Mouse (Mus musculus) lung, embryonic 14.5 days (tissue): ENCODE measurements around the gene Fam160a2. TPM values are rescaled to one million over a fixed set of nuclear protein-coding genes. Genes with fewer than 3 reads are reported as not detected.
A peak's percentile ranks its signal among the peaks of the same experiment; 100 is the strongest.

Experiments used
- ATAC-seq: fragments of 200-750 bp; cut with Nextera tagmentation; 2 replicates; pipeline ENCODE4 v1.8.0; 2017; ENCODE audit warnings: mild to moderate bottlenecking, moderate TSS enrichment, moderate library complexity; ENCODE audit not compliant: insufficient read depth
- DNase-seq: peaks from one replicate; pipeline ENCODE4 v3.0.0-alpha.2; 2015
- H3K27ac ChIP-seq: fragments of 300-500 bp; sonication (generic); 2 replicates; pipeline ENCODE4 v1.5.1; 2014; ENCODE audit warnings: low read depth, mild to moderate bottlenecking, moderate library complexity
- H3K27me3 ChIP-seq: fragments of 300-500 bp; sonication (generic); 2 replicates; pipeline ENCODE4 v1.6.1; 2014; ENCODE audit warnings: low read length, control low read depth; ENCODE audit not compliant: insufficient read depth
- H3K36me3 ChIP-seq: fragments of 300-500 bp; sonication (generic); 2 replicates; pipeline ENCODE4 v1.6.1; 2014; ENCODE audit warnings: control low read depth; ENCODE audit not compliant: insufficient read depth
- H3K4me1 ChIP-seq: fragments of 300-500 bp; sonication (generic); 2 replicates; pipeline ENCODE4 v1.6.1; 2014; ENCODE audit warnings: antibody characterized with exemption, control low read depth; ENCODE audit not compliant: insufficient read depth
- H3K4me2 ChIP-seq: fragments of 300-500 bp; sonication (generic); 2 replicates; pipeline ENCODE4 v1.6.1; 2014; ENCODE audit warnings: mild to moderate bottlenecking
- H3K4me3 ChIP-seq: fragments of 300-500 bp; sonication (generic); 2 replicates; pipeline ENCODE4 v1.5.1; 2014; ENCODE audit warnings: low read depth, low read length
- H3K9ac ChIP-seq: fragments of 300-500 bp; sonication (generic); 2 replicates; pipeline ENCODE4 v1.6.1; 2014
- H3K9me3 ChIP-seq: fragments of 300-500 bp; sonication (generic); 2 replicates; pipeline ENCODE4 v1.6.1; 2016; ENCODE audit warnings: low read depth, low read length, control low read depth
- CTCF ChIP-seq: IDR thresholded peaks from 2 replicates; pipeline ENCODE4 v1.5.1; 2016; ENCODE audit warnings: antibody characterized with exemption, low read depth
- WGBS: fragments of 180-500 bp; shearing (Covaris S2); extraction: QIAGEN DNeasy Blood & Tissue Kit; methylation state at CpG from one replicate; pipeline ENCODE4 v1.1.7; 2014; 5-methylcytosine and 5-hydroxymethylcytosine counted together
- polyA plus RNA-seq: library from polyadenylated mRNA; unstranded; fragments of >200 nt; fragmentation: Nextera tagmentation; extraction: Ambion mirVana; gene quantifications from 2 replicates; pipeline ENCODE4 v1.2.1, GENCODE M21; 2014

The Fam160a2 gene
- polyA plus RNA-seq, result 41.9 and 42.3 TPM in 2 replicates

DNA sequence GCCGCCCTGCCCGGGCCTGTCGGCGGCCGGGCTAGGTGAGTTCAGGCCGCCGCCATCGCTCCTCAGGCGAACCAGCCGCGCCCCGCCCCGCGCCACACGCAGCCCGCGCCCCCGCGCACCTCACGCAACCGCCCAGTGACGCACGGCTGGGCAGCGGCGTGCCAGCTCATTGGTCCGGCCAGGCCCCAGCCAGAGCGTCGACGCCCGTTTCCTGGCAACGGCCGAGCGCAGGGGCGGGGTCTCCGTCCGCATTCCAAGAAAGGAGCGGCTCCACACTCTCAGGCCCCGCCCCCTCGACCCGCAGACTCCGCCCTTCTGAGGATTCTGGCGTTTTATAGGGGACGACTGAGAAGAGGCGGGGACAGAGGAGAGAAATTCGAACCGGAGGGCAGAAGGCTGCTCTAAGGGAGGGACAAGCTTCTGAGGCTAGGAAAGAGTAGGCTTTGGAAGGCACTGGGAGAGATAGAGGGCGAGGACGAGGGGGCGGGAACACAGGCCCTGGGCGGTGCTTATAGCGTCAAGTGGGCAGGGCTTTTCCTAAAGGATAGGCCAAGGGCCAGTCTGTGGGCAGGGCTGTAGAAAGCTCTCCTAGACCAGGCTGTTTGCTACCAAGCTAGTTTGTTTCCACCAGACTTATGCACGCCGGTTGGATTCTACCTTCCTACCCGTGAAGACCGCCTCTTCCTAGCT is at the start of gene Fam160a2:
Gene Fam160a2, minus strand, starts transcription at position 120 of the 690 bp plus-strand sequence.
- WGBS, result under 1% methylated on average over 43 of the region's 55 CpGs
- peak within 1 kb of the TSS; percentile 78 for H3K4me2 ChIP-seq
- peak within 1 kb of the TSS; percentile 79 for H3K4me3 ChIP-seq
- ATAC-seq, result peak; percentile 99
- H3K4me1 ChIP-seq, result peaks cover 4% of the 10 kb centered on the region; the same call in 1 of the 2 replicates
- no peaks in the 10 kb centered on the region for H3K27me3 ChIP-seq
- H3K36me3 ChIP-seq, result no peaks in the 10 kb centered on the region
- peak within 1 kb of the TSS; percentile 75 for H3K9ac ChIP-seq
- H3K9me3 ChIP-seq, result no peaks in the 10 kb centered on the region
- peak; percentile 100 for DNase-seq
- H3K27ac ChIP-seq, result peak within 1 kb of the TSS; percentile 79
- TF ChIP-seq CTCF, result no peak

DNA sequence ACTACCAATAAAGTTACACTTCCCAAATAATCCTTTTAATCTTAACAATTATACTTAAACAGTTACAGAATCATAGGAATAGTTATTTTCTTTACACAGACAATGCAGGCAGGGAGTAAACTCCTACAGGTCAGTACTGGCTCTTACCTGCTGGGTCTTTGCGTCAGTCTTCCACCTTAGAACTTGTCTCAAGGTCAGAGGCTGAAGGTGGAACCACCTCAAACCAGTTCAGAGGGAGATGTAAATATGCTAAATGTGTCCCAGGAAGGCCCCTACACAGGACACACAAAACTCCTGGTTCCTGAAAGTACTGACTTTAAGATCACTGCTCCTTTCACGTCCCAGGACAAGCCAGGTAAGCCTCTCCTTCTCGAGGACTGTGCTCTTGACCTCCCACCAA is 45.2 kb upstream of the Fam160a2 start:
- H3K36me3 ChIP-seq, result no peaks in the 10 kb centered on the region
- ATAC-seq, result no peak
- 64% methylated on average over 3 of the region's 3 CpGs for WGBS
- H3K9me3 ChIP-seq, result no peaks in the 10 kb centered on the region
- H3K4me1 ChIP-seq, result no peaks in the 10 kb centered on the region
- no peak overlapping the region for H3K4me3 ChIP-seq
- H3K27ac ChIP-seq, result no peak overlapping the region
- no peak overlapping the region for H3K9ac ChIP-seq
- DNase-seq, result no peak
- TF ChIP-seq CTCF, result no peak
- H3K4me2 ChIP-seq, result no peak overlapping the region
- no peaks in the 10 kb centered on the region for H3K27me3 ChIP-seq

DNA sequence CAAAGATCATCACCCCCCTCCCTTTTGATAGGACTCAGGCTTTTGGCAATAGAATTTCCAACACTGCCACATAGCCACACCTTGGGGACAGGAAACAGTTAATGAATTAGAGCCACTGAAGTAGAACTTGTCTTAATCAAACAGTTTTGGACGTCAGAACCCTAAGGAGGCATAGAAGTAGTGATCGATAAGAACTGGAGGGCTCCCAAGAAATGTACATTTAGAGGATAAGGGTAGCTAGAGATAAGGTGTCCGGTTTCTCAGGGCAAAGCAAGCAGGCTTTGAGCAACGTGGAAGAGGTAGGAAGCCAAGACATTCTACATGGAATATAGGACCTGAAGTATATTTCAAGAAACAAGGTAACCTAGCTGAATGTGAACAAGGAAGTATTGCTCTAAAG is 41.6 kb upstream of the Fam160a2 start:
- DNase-seq, result no peak
- ATAC-seq, result no peak
- Histone ChIP-seq H3K9me3 (no peaks in the 10 kb centered on the region), H3K36me3 (no peaks in the 10 kb centered on the region), H3K9ac (no peak overlapping the region), H3K4me1 (no peaks in the 10 kb centered on the region), H3K4me2 (no peak overlapping the region), H3K27me3 (no peaks in the 10 kb centered on the region), H3K27ac (no peak overlapping the region), H3K4me3 (no peak overlapping the region)
- 27% methylated on average over 4 of the region's 4 CpGs for WGBS
- TF ChIP-seq CTCF, result no peak

DNA sequence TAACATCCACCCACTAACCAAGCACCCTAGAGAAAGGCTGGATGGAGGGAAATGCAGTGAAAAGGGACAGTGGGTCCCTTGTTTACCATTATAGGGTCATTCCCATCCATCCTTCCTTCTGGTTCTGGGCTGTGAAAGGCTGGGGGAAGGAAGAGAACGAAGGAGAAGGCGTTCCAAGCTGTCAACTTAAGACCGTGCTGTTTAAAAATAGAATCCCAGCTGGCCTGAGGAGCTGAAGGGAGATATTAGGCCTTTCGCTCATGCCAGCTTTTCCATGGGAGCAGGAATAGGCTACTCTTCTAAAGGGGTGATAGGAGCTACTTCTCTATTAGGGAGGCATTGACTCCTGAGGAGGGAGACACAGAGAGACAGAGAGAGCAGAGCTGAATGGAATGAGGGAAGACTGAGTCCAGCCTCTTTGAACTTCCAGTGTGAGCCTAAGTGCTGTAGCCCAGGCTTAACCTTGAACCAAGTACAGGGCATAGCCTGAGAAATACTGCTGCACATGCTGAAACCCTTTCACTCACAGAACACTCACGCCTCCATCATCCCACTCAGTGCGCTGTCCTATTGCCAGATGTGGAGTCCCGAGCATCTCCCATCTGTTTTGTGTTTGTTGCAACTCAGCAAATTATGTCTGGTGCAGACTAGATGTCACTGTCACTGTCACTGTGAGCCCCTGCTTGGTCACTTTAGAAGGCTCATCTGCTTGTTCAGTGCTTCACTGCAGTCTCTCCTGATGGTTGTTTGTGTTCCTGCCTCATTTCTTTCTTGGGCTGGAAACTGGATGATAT is 38.3 kb upstream of the Fam160a2 start:
- Histone ChIP-seq H3K27me3 (no peaks in the 10 kb centered on the region), H3K4me1 (no peaks in the 10 kb centered on the region), H3K9me3 (no peaks in the 10 kb centered on the region), H3K4me3 (no peak overlapping the region), H3K27ac (no peak overlapping the region), H3K4me2 (no peak overlapping the region), H3K36me3 (no peaks in the 10 kb centered on the region), H3K9ac (no peak overlapping the region)
- TF ChIP-seq CTCF, result no peak
- WGBS, result 41% methylated on average over 7 of the region's 7 CpGs
- ATAC-seq (peak; percentile 78), DNase-seq (peak; percentile 69)

DNA sequence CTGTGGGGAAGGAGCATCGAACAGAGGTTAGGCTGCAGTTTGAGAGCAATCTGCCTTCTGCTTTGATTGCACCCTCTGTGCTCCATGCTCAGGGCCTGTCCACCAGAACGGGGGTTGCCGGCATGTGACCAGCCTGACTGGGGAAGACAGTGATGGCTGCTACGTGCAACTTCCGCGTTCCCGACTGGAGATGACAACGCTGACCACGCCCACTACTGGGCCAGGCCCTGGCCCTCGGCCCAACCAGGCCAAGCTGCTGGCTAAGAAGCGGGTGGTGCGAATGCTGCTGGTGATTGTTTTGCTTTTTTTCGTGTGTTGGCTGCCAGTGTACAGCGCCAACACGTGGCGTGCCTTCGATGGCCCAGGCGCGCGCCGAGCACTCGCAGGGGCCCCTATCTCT is 34.9 kb upstream of the Fam160a2 start:
- no peak overlapping the region for H3K4me2 ChIP-seq
- no peaks in the 10 kb centered on the region for H3K9me3 ChIP-seq
- H3K27me3 ChIP-seq, result no peaks in the 10 kb centered on the region
- no peaks in the 10 kb centered on the region for H3K4me1 ChIP-seq
- DNase-seq (peak; percentile 26), ATAC-seq (no peak)
- no peaks in the 10 kb centered on the region for H3K36me3 ChIP-seq
- 77% methylated on average over 22 of the region's 22 CpGs for WGBS
- no peak for TF ChIP-seq CTCF
- no peak overlapping the region for H3K9ac ChIP-seq
- H3K27ac ChIP-seq, result no peak overlapping the region
- no peak overlapping the region for H3K4me3 ChIP-seq

DNA sequence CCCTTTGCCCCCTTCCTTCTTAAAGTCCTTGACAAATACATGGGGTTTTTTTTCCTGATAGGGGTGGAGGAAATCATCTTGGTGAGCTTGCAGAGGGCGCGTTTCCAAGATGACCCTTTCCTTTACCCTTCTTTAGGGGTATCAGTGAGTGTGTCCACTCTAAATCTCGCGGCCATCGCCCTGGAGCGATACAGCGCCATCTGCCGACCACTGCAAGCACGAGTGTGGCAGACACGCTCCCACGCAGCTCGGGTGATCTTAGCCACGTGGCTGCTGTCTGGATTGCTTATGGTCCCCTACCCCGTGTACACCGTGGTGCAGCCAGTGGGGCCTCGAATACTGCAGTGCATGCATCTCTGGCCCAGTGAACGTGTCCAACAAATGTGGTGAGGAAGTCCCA is 34.0 kb upstream of the Fam160a2 start:
- DNase-seq (no peak), ATAC-seq (no peak)
- no peak overlapping the region for H3K9ac ChIP-seq
- TF ChIP-seq CTCF, result no peak
- no peak overlapping the region for H3K27ac ChIP-seq
- 74% methylated on average over 17 of the region's 17 CpGs for WGBS
- H3K9me3 ChIP-seq, result no peaks in the 10 kb centered on the region
- no peaks in the 10 kb centered on the region for H3K36me3 ChIP-seq
- H3K4me2 ChIP-seq, result no peak overlapping the region
- no peak overlapping the region for H3K4me3 ChIP-seq
- H3K4me1 ChIP-seq, result no peaks in the 10 kb centered on the region
- no peaks in the 10 kb centered on the region for H3K27me3 ChIP-seq

DNA sequence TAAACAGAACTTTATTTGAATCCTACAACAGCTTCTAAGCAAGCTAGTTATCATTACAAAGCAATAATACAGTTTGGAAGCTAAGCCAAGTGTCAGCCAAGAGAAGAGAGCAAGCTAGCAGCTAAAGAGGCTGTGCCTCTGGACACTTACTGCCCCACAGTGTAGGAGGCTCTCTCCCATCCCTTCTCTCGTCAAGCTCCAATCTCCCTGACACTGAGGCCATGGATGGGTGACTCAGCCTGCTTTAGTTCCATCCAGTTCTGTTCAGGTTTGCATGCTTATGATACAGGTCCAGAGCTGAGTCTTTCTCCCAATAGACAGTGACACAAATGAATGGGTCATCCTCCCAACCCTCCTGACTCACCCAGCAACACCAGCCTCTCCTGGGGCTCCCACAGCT is 32.2 kb upstream of the Fam160a2 start:
- Histone ChIP-seq H3K27ac (no peak overlapping the region), H3K4me2 (no peak overlapping the region), H3K27me3 (no peaks in the 10 kb centered on the region), H3K36me3 (no peaks in the 10 kb centered on the region), H3K9me3 (no peaks in the 10 kb centered on the region), H3K9ac (no peak overlapping the region), H3K4me1 (no peaks in the 10 kb centered on the region), H3K4me3 (no peak overlapping the region)
- 25% methylated on average over 1 of the region's 1 CpGs for WGBS
- ATAC-seq, result no peak
- no peak for TF ChIP-seq CTCF
- no peak for DNase-seq
